Mouse (Mus musculus): ENCODE data around the gene Apba2. TPM values are rescaled to one million over a fixed set of nuclear protein-coding genes. Genes with fewer than 3 reads are reported as not detected.

Apba2 gene
- polyA plus RNA-seq, 1 experiment from 2014 or later, result 6.8 TPM

DNA sequence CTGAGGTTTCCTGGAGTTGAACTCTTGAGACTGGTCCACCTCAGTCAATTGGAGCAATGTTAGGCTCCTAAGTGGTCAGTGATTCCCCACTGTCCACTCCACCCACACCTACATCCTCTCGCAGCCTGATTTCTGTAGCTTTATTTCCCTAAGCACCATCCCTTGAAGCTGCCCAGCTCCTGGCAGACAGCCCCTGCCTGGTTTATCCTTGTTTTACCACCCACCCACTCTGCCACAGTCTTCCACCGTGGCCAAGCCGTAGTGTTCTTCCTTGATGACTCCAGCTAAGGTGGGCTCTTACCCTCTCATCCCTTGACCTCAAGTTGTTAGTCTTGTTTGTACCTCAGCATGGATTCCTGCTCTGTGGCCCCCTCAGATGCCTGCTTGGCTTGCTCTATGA lies 4.1 kb downstream of the Apba2 start:
- Histone ChIP-seq H3K27me3 (peaks cover 46% of the 10 kb centered on the region), H3K9ac (replicated peaks) (no peak overlapping the region), H3K27ac (no peak overlapping the region), H3K9me3 (no peaks in the 10 kb centered on the region), H3K36me3 (no peaks in the 10 kb centered on the region), H3K4me2 (no peak overlapping the region), H3K4me1 (replicated peaks) (0 out of 2 replicates have a peak, but pooled peaks cover 4% of the 10 kb centered on the region), H3K4me3 (replicated peaks) (no peak overlapping the region)
- 86% methylated on average over 3 of the region's 3 CpGs for WGBS
- no peak for ATAC-seq (ENCODE audit: insufficient number of reproducible peaks, insufficient read depth, low FRiP score, low TSS enrichment, low read depth)

DNA sequence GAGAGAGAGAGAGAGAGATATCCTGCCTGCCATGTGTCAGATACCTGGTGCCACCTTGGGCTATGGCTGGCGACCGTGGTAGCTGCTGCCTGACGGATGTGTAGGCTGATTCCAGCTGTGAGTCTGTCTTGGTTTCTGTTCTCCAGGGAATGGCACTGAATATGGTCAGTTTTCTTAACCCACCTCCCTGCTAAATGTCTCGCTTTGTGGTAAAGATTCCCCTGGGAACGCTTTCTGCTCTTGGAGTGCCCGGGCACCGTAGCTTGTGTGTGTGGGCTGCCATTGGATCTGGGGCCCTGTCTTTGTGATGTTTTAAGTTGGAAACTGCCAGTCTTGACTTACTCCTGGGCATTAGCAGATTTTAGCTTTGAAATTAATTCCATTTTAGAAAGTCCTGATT lies 7.3 kb downstream of the Apba2 start:
- no peaks in the 10 kb centered on the region for H3K4me1 ChIP-seq (replicated peaks)
- ATAC-seq (ENCODE audit: insufficient number of reproducible peaks, insufficient read depth, low FRiP score, low TSS enrichment, low read depth), result no peak
- H3K4me2 ChIP-seq, result no peak overlapping the region
- no peak overlapping the region for H3K4me3 ChIP-seq (replicated peaks)
- H3K9ac ChIP-seq (replicated peaks), result no peak overlapping the region
- H3K27me3 ChIP-seq, result peaks cover 14% of the 10 kb centered on the region
- H3K27ac ChIP-seq, result no peak overlapping the region
- no peaks in the 10 kb centered on the region for H3K9me3 ChIP-seq
- WGBS, result 90% methylated on average over 7 of the region's 7 CpGs
- H3K36me3 ChIP-seq, result no peaks in the 10 kb centered on the region

DNA sequence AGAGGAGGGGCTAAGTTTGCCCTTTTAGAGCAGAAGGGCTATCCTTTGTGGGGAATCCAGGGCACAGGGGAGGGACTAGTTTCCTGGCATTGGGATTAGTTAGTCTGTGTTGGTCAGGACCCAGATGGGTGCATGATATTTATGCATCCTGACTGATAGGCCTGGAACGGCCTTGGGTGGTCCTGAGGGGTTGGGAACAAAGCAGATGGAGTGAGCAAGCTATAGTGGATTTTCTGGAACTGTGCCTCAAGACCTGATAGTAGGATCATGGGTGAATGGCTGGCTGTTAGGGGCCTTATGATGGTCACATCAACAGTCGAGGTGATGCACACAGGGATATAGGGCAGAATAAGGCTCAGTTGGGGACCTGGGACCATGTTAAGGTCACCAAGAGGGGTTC lies 8.4 kb downstream of the Apba2 start:
- H3K36me3 ChIP-seq, result no peaks in the 10 kb centered on the region
- ATAC-seq (ENCODE audit: insufficient number of reproducible peaks, insufficient read depth, low FRiP score, low TSS enrichment, low read depth), result no peak
- peaks cover 5% of the 10 kb centered on the region; the same call in 1 of the 2 replicates for H3K27me3 ChIP-seq
- no peak overlapping the region for H3K4me3 ChIP-seq (replicated peaks)
- H3K4me2 ChIP-seq, result no peak overlapping the region
- no peaks in the 10 kb centered on the region for H3K9me3 ChIP-seq
- WGBS, result 84% methylated on average over 2 of the region's 2 CpGs
- H3K9ac ChIP-seq (replicated peaks), result no peak overlapping the region
- H3K4me1 ChIP-seq (replicated peaks), result no peaks in the 10 kb centered on the region
- no peak overlapping the region for H3K27ac ChIP-seq

DNA sequence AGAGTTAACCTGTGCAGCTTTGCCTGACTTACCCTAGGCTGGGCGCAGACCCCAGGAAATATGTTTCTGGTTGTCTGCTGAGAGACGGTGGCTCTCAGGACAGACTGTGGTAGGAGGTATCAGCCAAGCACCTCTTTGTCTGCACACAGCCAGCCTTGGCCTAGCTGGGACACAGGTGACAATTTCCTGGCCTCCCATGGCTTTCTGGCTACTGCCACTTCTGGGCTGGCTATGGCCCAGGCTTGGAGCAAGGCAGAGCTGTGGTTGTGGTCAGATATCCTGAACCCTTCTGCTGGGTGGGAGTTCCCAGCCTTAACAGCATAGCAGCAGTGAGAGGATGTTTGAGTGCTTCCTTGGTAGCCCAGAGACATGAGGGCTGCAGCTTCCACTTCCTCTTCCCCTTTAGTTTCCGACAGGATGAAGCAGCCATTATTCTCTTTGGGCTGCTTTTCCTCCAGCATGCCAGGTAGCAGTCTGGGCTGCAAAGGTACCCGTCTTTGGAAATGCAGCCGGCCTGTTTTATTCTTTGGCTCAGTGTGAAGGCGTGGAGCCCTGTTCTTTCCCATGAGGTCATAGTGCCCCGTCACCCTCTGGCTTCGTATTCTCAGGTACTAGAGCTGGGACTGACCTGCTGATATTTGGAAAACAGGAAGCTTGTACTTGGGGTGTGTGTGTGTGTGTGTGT lies 9.2 kb downstream of the Apba2 start:
- 78% methylated on average over 8 of the region's 8 CpGs for WGBS
- no peak for ATAC-seq (ENCODE audit: insufficient number of reproducible peaks, insufficient read depth, low FRiP score, low TSS enrichment, low read depth)

DNA sequence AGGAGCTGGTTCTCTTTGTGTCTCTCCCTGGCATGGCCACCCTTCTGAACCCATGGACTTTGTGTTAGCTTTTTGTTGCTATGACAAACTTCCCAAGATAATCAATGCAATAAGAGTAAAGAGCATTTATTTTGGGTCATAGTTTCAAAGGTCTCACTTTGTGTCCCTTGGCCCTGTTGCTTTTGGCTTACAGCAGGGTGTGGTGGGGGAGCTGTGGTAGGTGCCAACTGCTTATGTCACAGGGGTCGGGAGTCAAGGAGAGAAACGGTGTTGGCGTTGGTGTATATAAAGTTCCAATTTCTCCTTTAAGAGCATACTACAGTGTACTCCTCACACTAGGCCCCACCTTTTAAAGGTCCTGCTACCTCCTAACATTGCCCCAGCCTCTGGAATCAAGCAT lies 12.1 kb downstream of the Apba2 start:
- no peaks in the 10 kb centered on the region for H3K9me3 ChIP-seq
- H3K4me3 ChIP-seq (replicated peaks), result no peak overlapping the region
- no peaks in the 10 kb centered on the region for H3K36me3 ChIP-seq
- no peaks in the 10 kb centered on the region for H3K27me3 ChIP-seq
- no peak for ATAC-seq (ENCODE audit: insufficient number of reproducible peaks, insufficient read depth, low FRiP score, low TSS enrichment, low read depth)
- no peaks in the 10 kb centered on the region for H3K4me1 ChIP-seq (replicated peaks)
- no peak overlapping the region for H3K9ac ChIP-seq (replicated peaks)
- no peak overlapping the region for H3K27ac ChIP-seq
- 93% methylated on average over 3 of the region's 3 CpGs for WGBS
- no peak overlapping the region for H3K4me2 ChIP-seq

More for the DNA sequence above, 9.2 kb downstream of the Apba2 start:
- no peaks in the 10 kb centered on the region for H3K36me3 ChIP-seq
- H3K4me2 ChIP-seq, result no peak overlapping the region
- no peak overlapping the region for H3K27ac ChIP-seq
- H3K9ac ChIP-seq (replicated peaks), result no peak overlapping the region
- 0 out of 2 replicates have a peak, but pooled peaks cover 3% of the 10 kb centered on the region for H3K27me3 ChIP-seq
- no peaks in the 10 kb centered on the region for H3K4me1 ChIP-seq (replicated peaks)
- H3K4me3 ChIP-seq (replicated peaks), result no peak overlapping the region
- no peaks in the 10 kb centered on the region for H3K9me3 ChIP-seq

DNA sequence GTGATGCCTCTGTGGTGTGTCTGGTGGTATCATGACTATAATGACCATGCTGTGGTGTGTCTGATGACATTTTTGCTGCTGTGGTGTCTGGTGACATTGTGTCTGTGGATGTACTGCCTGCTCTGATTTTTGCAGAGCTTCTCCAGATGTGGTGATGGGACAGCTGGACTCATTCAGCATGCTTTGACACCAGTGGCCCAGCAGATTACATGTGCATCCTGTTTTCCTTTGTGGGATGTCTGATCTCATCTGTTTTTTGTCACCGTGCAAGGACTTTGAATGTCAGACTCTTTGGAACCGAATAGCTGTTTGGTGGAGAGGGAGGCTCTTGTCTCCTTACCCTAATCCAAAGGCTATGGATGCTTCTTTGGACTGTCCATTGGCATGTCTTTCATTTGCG lies 13.8 kb downstream of the Apba2 start:
- Histone ChIP-seq H3K36me3 (no peaks in the 10 kb centered on the region), H3K9me3 (no peaks in the 10 kb centered on the region), H3K27me3 (no peaks in the 10 kb centered on the region), H3K9ac (replicated peaks) (no peak overlapping the region), H3K27ac (no peak overlapping the region), H3K4me3 (replicated peaks) (no peak overlapping the region), H3K4me1 (replicated peaks) (no peaks in the 10 kb centered on the region), H3K4me2 (no peak overlapping the region)
- no peak for ATAC-seq (ENCODE audit: insufficient number of reproducible peaks, insufficient read depth, low FRiP score, low TSS enrichment, low read depth)
- WGBS, result 82% methylated on average over 3 of the region's 3 CpGs

DNA sequence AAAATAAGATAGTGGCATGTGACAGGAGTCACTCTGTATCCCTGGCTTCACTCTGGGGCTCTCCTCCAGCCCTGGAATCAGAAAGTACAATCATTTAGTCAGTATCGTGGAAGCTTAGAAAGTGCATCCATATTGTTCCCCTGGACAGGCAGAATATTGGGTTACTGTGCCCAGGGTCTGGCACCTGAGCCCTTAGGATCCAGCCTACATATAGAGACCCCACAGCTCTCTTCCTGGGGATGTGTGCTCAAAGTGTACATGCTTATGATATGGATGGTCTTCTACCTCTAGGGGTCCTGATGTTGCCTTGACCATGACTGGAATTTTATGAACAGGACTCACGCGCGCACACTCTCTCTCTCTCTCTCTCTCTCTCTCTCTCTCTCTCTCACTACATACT lies 14.4 kb downstream of the Apba2 start:
- H3K9me3 ChIP-seq, result no peaks in the 10 kb centered on the region
- no peaks in the 10 kb centered on the region for H3K36me3 ChIP-seq
- H3K9ac ChIP-seq (replicated peaks), result no peak overlapping the region
- no peak overlapping the region for H3K27ac ChIP-seq
- no peak overlapping the region for H3K4me3 ChIP-seq (replicated peaks)
- no peaks in the 10 kb centered on the region for H3K27me3 ChIP-seq
- no peak for ATAC-seq (ENCODE audit: insufficient number of reproducible peaks, insufficient read depth, low FRiP score, low TSS enrichment, low read depth)
- H3K4me2 ChIP-seq, result no peak overlapping the region
- no peaks in the 10 kb centered on the region for H3K4me1 ChIP-seq (replicated peaks)
- 93% methylated on average over 4 of the region's 4 CpGs for WGBS

DNA sequence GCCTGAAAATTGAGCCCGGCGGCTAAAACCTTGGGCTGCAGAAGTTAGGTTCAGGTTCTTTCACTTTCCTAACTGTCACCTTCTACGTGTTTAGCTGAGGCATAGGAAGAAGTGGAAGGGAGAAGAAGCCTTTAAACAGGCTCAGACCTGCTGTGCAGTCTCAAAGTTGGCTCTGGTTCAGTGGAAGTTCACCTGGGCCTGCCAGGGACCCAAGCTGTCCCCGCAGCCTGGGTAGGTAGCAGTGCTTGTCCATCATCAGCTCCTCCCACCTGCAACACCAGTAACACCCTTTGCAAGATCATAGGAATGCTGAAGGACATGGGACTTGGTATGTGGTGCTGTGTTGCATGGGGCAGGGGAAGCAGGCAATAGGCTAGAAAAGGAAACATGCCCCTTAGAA lies 17.6 kb downstream of the Apba2 start:
- no peak for ATAC-seq (ENCODE audit: insufficient number of reproducible peaks, insufficient read depth, low FRiP score, low TSS enrichment, low read depth)
- Histone ChIP-seq H3K4me1 (replicated peaks) (no peaks in the 10 kb centered on the region), H3K27me3 (no peaks in the 10 kb centered on the region), H3K4me2 (no peak overlapping the region), H3K9ac (replicated peaks) (no peak overlapping the region), H3K36me3 (no peaks in the 10 kb centered on the region), H3K9me3 (no peaks in the 10 kb centered on the region), H3K4me3 (replicated peaks) (no peak overlapping the region), H3K27ac (no peak overlapping the region)
- 53% methylated on average over 4 of the region's 4 CpGs for WGBS

DNA sequence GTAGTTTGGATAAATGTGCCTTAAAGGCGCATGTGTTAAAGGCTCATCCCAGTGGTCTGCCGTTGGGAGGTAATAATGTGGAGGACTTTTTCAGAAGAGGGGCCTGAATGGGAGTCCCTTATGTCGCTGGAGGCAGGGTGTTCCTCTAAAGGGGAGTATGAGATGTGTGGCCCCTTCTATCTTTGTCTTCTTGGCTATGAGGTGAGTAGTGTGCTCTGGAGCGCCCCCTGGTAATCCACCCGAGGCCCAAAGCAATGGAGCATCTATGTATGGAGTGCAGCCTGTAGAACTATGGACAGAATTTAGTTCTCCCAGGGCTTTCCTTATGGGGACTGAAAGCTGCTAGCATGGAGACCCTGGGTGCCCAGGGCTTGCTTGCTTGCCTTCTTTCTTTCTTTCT lies 18.0 kb downstream of the Apba2 start:
- Histone ChIP-seq H3K36me3 (no peaks in the 10 kb centered on the region), H3K4me1 (replicated peaks) (no peaks in the 10 kb centered on the region), H3K27me3 (no peaks in the 10 kb centered on the region), H3K4me2 (no peak overlapping the region), H3K4me3 (replicated peaks) (no peak overlapping the region), H3K9ac (replicated peaks) (no peak overlapping the region), H3K9me3 (no peaks in the 10 kb centered on the region), H3K27ac (no peak overlapping the region)
- no peak for ATAC-seq (ENCODE audit: insufficient number of reproducible peaks, insufficient read depth, low FRiP score, low TSS enrichment, low read depth)
- 60% methylated on average over 5 of the region's 5 CpGs for WGBS

DNA sequence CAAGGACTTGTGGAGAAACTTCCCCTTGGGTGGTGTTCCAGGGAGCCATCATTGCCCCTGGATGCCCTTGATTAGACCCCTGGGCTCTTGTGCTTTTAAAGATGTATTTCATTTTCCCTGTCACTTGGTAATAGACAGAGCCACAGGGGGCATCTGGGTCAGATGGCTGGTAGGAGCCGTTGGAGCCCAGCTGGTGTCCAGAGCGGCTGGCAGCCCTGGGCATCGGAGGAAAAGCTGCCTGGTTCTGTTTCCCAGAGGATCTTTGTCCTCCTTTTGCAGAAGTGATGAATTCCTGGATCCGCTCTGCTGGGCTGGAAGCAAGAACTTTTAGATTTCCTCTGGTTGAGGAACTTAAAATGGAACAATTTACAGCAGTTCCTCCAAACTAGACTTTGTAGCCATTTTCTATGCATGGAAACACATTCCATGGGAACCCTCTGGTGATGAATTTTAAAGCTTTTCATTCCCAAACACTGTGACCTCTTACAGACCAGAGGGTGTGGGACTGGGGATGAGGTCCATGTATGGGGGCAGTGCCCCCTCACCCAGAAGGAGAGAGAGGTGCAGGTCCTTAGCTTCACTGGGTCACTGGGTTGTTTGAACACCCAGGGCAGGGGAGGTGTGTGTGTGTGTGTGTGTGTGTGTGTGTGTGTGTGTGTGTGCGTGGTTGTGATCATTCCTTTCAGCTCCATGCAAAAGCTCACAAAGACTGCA lies 20.3 kb downstream of the Apba2 start:
- Histone ChIP-seq H3K27me3 (no peaks in the 10 kb centered on the region), H3K9me3 (no peaks in the 10 kb centered on the region), H3K4me1 (replicated peaks) (no peaks in the 10 kb centered on the region), H3K4me3 (replicated peaks) (no peak overlapping the region), H3K27ac (no peak overlapping the region), H3K4me2 (no peak overlapping the region), H3K36me3 (no peaks in the 10 kb centered on the region), H3K9ac (replicated peaks) (no peak overlapping the region)
- ATAC-seq (ENCODE audit: insufficient number of reproducible peaks, insufficient read depth, low FRiP score, low TSS enrichment, low read depth), result no peak
- WGBS, result 78% methylated on average over 4 of the region's 5 CpGs

DNA sequence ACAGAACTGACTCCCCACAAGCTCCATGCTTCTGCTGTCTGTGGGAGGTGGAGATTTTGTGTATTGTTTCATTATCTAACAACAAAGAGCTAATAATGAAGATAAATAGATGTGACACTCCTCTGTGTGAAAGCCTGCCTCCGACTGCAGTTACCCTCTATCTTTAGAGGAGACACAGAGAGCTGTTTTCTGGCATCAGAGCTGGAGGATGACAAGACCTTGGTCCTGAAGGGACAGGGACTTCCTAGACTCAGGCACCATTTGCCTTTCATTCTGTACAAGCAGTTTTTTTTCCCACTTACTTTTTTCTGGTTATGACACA lies 20.9 kb downstream of the Apba2 start:
- 31% methylated on average over 1 of the region's 1 CpGs for WGBS
- ATAC-seq (ENCODE audit: insufficient number of reproducible peaks, insufficient read depth, low FRiP score, low TSS enrichment, low read depth), result no peak

DNA sequence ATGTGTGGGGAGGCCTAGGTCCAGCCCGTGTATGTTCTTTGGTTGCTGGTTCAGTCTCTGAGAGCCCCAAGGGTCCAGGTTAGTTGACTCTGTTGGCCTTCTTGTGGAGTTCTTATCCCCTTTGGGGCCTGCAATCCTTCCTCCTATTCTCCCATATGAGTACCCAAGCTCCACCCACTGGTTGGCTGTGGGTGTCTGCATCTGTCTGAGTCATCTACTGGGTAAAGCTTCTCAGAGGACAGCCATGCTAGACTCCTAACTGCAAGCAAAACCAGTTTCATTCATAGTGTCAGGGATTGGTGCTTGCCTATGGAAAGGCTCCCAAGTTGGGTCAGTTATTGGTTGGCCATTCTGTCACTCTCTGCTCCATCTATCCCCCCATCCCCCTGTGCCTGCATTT lies 29.8 kb downstream of the Apba2 start:
- H3K4me1 ChIP-seq (replicated peaks), result no peaks in the 10 kb centered on the region
- no peak overlapping the region for H3K4me3 ChIP-seq (replicated peaks)
- no peaks in the 10 kb centered on the region for H3K36me3 ChIP-seq
- no peak overlapping the region for H3K27ac ChIP-seq
- H3K9ac ChIP-seq (replicated peaks), result no peak overlapping the region
- 100% methylated on average over 1 of the region's 1 CpGs for WGBS
- H3K9me3 ChIP-seq, result peaks cover 6% of the 10 kb centered on the region; the same call in 1 of the 2 replicates
- H3K27me3 ChIP-seq, result no peaks in the 10 kb centered on the region
- ATAC-seq (ENCODE audit: insufficient number of reproducible peaks, insufficient read depth, low FRiP score, low TSS enrichment, low read depth), result no peak
- H3K4me2 ChIP-seq, result no peak overlapping the region

More for the DNA sequence above, 20.9 kb downstream of the Apba2 start:
- Histone ChIP-seq H3K9ac (replicated peaks) (no peak overlapping the region), H3K4me1 (replicated peaks) (no peaks in the 10 kb centered on the region), H3K4me2 (no peak overlapping the region), H3K27me3 (no peaks in the 10 kb centered on the region), H3K27ac (no peak overlapping the region), H3K36me3 (no peaks in the 10 kb centered on the region), H3K4me3 (replicated peaks) (no peak overlapping the region), H3K9me3 (no peaks in the 10 kb centered on the region)
